Mouse (Mus musculus) kidney, postnatal 25 days (tissue): ENCODE measurements around the gene Hdac4.

Experiments
- DNase-seq, 2 experiments: peaks; one replicate each; pipeline ENCODE4 v3.0.0; 2021; ENCODE audit warnings: mixed read lengths in 2 of 2

Gene Hdac4

DNA sequence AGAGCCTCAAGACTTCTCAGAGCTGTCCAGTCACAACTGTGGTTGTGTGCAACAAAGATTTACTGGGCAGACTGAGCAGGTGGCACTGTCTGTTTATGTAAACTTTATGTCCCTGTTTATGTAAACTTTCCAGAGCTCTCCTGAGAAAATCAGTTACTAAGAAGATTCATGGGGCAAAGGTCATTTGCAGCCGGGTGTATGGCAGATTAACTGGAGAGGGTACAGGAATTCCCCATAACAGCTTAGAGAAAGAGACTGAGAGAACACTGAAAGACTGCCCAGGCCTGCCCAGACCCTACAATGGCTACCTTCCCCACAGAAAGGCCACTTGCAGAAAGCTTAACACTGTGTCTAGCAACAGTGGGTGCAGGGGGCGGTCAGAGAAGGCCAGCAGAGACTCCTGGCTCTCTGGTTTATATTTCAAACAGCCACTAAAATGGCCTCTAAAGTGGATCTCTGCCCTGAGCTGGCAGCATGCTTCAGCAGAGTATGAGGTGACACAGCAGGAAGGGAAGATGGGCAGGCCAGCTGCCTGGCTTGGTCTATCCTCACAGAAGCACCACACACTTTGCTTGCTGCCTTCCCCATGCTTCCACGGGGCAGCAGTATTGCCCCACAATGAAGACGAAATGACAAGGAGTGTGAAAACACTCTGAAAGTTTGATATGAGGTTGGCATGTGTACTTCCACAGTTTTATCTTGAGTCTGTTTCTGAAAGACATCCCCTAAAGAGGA, 179.4 kb downstream of the Hdac4 start:
- peak; percentile 25 to 56 for DNase-seq

GRCm38 (mm10) chr1:92015252-92015651, 180.2 kb downstream of the Hdac4 start:
- DNase-seq: no peak

- DNase-seq: no peak
These were observed 181.0 kb downstream of the Hdac4 start for GRCm38 (mm10) chr1:92014496-92014895.

DNA sequence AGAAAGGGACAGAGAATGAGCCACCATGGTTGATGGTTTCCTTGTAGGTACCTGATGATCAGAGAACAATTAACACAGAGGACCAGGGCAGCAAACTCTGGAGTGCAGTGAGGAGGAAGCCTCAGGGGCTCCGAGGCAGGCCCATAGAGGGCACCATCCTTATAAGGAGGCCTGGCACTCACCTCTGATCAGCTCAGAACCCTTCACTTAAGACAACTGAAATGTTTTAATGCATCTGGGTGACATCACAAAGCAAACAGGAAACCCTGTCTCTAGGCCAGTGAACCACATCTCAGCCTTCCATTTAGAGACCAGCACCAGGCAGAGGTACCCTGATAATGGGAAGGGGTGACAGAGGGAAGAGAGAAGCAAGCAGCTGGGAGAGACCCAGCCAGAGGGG, 188.8 kb downstream of the Hdac4 start:
- DNase-seq: no peak

DNA sequence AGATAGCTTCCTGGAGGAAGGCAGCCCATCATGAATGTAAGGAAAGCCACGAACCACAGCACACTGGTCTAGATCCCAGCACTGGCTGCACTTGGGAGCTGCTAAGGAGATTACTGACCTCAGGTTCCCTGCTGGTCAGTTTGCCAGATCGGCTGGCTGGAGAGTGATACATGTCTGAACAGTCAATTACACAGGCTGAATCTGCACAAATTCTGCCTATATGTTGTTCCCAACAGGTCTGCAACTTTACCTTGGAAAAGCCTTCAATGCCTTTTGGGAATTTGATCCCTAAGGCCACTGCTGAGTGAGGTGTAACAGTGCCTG, 189.9 kb downstream of the Hdac4 start:
- DNase-seq: no peak

DNA sequence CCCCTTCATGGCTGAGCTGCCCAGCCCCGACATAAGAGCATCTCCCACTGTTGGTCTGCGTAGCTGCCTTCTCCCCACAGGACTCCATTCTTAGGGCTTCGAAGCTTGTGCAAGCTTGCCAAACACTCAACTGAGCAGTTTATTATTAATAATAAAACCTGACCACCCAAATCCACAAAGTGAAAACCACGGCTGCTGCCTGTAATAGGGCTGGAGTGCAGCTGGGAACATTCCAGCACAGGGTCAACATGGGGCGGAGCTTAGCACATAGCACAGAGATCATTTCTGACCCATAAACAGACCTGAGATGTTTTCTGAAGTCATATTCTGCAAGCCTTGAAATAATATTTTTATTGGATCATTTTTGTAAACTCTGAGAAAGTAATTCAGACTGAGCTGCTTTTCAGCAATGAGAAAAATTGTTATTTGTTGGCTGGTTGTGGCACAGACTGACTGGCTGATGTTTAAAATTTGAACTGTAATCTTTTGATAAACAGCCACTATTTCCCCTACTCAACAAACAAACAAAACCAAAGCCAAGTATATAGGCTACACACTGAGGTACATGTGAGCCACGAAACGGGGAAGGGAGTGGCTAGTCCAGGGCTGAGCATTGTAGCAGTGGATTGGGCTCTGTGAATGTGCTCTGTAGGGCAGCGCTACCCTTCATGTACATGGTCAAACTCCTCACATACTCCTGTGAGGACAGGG, 190.4 kb downstream of the Hdac4 start:
- DNase-seq: peak; percentile 74 to 75

GRCm38 (mm10) chr1:92004122-92004521, 191.4 kb downstream of the Hdac4 start:
- no peak for DNase-seq

GRCm38 (mm10) chr1:92000226-92000625, 195.3 kb downstream of the Hdac4 start:
- peak in 1 of 2 experiments; percentile 20 for DNase-seq

- DNase-seq: peak; percentile 51 to 81
These were observed 201.8 kb downstream of the Hdac4 start for GRCm38 (mm10) chr1:91993658-91994165.

DNA sequence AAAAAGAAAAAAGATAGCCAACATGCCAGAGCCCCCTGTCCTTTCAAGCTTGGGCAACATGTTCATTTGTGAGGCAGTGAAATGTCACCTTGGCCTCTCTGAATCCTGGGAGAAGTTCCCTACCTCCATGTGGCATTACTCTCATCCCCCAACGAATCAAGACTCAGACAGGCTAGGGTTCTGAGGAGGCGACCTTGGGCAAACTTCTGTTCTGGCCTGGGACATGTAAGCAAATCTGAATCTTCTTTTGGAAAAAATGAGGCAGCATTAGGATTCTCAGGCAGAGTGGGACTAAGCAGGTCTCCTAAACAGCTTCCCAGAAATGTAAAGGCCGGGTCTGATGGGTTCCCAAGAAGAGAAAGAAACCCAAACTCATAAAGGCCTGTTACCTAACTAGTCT, 202.8 kb downstream of the Hdac4 start:
- DNase-seq: no peak

GRCm38 (mm10) chr1:91991597-91991996, 203.9 kb downstream of the Hdac4 start:
- DNase-seq: peak; percentile 21 to 59

GRCm38 (mm10) chr1:91990852-91991251, 204.6 kb downstream of the Hdac4 start:
- peak; percentile 56 to 68 for DNase-seq

DNA sequence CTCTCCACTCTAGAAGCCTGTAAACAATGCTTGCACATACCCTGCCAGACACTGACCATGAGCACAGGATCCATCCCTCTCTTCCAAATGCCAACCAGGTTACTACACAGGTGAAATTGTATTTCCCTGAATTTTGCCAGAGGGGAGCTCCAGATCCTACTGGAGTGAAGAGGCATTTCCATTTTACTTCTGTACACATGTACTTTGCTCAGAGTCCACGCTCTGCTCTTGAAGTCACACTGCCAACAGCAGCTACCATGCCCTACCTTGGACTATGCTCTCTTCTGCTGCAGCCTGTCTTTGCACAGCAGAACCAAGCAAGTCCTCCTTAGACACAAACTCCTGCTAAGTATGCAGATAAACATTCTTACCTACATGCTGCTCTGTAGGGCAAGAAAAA, 206.6 kb downstream of the Hdac4 start:
- peak; percentile 54 to 79 for DNase-seq

GRCm38 (mm10) chr1:91987431-91987830, 208.1 kb downstream of the Hdac4 start:
- no peak for DNase-seq

DNA sequence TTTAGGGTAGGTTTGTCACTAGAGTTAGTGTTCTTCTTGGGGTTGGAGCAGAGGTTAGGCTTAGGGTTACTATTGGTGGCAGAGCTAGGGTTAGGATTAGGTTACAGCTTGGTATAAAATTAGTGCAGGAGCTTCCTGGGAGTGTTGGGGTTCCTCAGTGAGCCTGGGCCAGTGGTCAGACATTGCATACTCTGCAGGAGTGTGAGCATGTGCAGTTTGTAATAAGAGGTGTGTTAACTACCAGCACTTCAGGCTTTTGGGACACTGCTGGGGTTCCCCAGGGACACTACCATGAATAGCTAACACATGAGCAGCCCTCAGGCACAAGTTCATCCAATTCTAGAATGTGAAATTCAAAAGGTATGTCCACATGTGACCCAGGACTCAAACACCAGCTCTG, 209.7 kb downstream of the Hdac4 start:
- no peak for DNase-seq

GRCm38 (mm10) chr1:91984507-91984906, 211.0 kb downstream of the Hdac4 start:
- no peak for DNase-seq

DNA sequence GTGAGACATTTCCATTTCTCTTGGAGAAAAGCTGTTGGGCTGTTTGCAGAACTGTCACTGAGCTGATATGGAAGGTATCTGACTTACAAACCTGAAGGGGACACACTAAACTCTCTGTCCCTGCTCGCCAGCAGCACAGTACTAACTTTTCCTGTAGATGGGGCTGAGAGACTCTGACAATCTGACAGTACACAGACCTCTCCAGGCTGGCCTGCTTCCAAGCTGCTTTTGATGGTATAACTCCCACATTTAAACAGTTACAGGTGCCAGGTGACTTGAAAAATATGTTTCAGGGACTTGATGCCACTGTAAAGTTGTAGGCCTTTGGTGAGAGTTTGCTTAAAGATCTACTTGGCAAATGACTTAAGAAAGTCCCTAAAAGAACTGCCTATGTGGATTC, 214.1 kb downstream of the Hdac4 start:
- DNase-seq: peak in 1 of 2 experiments; percentile 38

DNA sequence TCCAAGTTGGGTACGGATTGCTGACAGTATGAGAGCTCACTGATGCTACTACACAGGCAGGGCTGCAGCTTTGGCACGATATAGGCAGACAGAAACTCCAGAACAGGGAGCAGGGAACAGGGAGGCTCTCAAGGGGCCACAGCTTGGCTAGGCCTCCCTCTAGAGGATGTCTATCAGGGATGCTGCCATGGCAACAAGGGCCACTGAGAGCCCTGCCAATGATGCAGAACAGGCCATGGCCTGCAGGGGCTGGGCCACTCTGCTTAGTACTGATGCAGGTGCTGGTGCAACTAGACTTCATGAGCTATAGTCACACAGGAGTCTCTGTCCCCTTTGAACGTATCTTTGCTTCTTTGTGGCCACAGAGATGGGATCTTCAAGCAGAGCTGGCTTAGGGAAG, 217.1 kb downstream of the Hdac4 start:
- no peak for DNase-seq

- peak; percentile 70 to 85 for DNase-seq
These were observed 226.7 kb downstream of the Hdac4 start for GRCm38 (mm10) chr1:91968710-91969379.

GRCm38 (mm10) chr1:91967041-91967440, 228.5 kb downstream of the Hdac4 start:
- no peak for DNase-seq

GRCm38 (mm10) chr1:91964486-91965335, 230.8 kb downstream of the Hdac4 start:
- no peak for DNase-seq

DNA sequence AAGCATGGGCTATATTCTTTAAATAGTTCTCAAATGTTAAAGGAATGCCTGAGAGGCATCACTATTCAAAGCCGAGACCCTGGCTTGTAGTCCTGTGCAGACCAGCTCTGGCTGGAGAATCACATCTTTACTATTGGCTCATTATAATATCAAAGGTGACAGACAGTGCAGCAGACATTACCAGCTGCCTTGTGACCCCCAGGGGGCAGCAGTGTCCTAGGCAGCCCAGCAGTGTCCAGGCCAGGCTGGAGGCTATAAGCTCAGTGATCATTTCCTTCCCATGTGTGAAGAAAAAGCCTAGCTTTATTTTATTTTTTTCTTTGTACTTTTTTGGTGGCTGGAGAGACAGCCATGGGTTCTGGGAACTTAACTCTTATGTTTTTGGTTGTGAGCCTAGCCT, 233.2 kb downstream of the Hdac4 start:
- DNase-seq: peak; percentile 77 to 83

DNA sequence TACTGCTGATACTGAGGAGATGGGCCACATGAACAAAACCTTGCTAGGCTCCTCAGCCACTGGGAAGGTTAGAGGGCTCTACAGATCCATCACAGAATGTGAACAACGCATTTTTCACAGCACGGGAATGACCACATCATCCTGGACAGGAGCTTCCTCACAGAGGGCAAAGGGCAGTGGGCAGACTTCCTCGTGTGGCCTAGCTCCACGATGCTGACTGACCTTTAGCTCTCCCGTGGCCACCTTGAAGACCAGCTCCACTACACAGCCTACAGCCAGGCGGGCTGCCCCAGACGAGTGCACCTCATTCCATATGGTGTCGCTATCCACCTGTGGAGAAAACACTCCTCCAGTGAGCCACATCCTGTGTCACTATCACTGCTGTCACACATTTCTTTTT, 234.3 kb downstream of the Hdac4 start:
- DNase-seq: peak; percentile 71 to 82
